Mouse (Mus musculus): ENCODE measurements around the gene Oosp2.

Oosp2 gene

GRCm38 (mm10) chr19:11660459-11660858 lies at the start of gene Oosp2:
Oosp2 (minus strand) TSS chr19:11660559.
- no peak for DNase-seq (ENCODE audit: low spot score in 2 of 2)

GRCm38 (mm10) chr19:11698342-11698741 lies 38.0 kb upstream of the Oosp2 start:
- DNase-seq (ENCODE audit: low spot score in 2 of 2) = no peak

- DNase-seq (ENCODE audit: low spot score in 2 of 2) = no peak
These were observed 36.4 kb upstream of the Oosp2 start, which contains the start of gene Oosp3 for GRCm38 (mm10) chr19:11696755-11697154. Oosp3 (plus strand) TSS chr19:11697055.

- DNase-seq (ENCODE audit: low spot score in 2 of 2) = no peak
These were observed 31.1 kb upstream of the Oosp2 start for GRCm38 (mm10) chr19:11691454-11691853.

GRCm38 (mm10) chr19:11690839-11691238 lies 30.5 kb upstream of the Oosp2 start, which contains the start of gene Oosp1:
Oosp1 (minus strand) TSS chr19:11691150.
- DNase-seq (ENCODE audit: low spot score in 2 of 2) = no peak

GRCm38 (mm10) chr19:11661562-11661961 lies 1.2 kb upstream of the Oosp2 start:
- no peak for DNase-seq (ENCODE audit: low spot score in 2 of 2)

GRCm38 (mm10) chr19:11659142-11659541 lies 1.2 kb downstream of the Oosp2 start:
- no peak for DNase-seq (ENCODE audit: low spot score in 2 of 2)

- no peak for DNase-seq (ENCODE audit: low spot score in 2 of 2)
These were observed 10.8 kb downstream of the Oosp2 start for GRCm38 (mm10) chr19:11649564-11649963.

- no peak for DNase-seq (ENCODE audit: low spot score in 2 of 2)
These were observed 14.2 kb downstream of the Oosp2 start for GRCm38 (mm10) chr19:11646166-11646565.

- no peak for DNase-seq (ENCODE audit: low spot score in 2 of 2)
These were observed 19.6 kb downstream of the Oosp2 start, which contains the start of gene Ms4a3 for GRCm38 (mm10) chr19:11640732-11641131. Ms4a3 (minus strand) TSS chr19:11640851.

GRCm38 (mm10) chr19:11639038-11639437 lies 21.3 kb downstream of the Oosp2 start:
- no peak for DNase-seq (ENCODE audit: low spot score in 2 of 2)

GRCm38 (mm10) chr19:11635572-11635971 lies 24.8 kb downstream of the Oosp2 start:
- no peak for DNase-seq (ENCODE audit: low spot score in 2 of 2)

- no peak for DNase-seq (ENCODE audit: low spot score in 2 of 2)
These were observed 26.0 kb downstream of the Oosp2 start for GRCm38 (mm10) chr19:11634330-11634729.

GRCm38 (mm10) chr19:11633732-11634131 lies 26.6 kb downstream of the Oosp2 start:
- no peak for DNase-seq (ENCODE audit: low spot score in 2 of 2)

- DNase-seq (ENCODE audit: low spot score in 2 of 2) = no peak
These were observed 35.1 kb downstream of the Oosp2 start for GRCm38 (mm10) chr19:11625231-11625630.

- DNase-seq (ENCODE audit: low spot score in 2 of 2) = no peak
These were observed 35.6 kb downstream of the Oosp2 start for GRCm38 (mm10) chr19:11624800-11625199.

GRCm38 (mm10) chr19:11623551-11623950 lies 36.8 kb downstream of the Oosp2 start, which contains the start of gene Ms4a2:
Ms4a2 (minus strand) TSS chr19:11623719.
- DNase-seq (ENCODE audit: low spot score in 2 of 2) = no peak

GRCm38 (mm10) chr19:11617983-11618382 lies 42.4 kb downstream of the Oosp2 start:
- DNase-seq (ENCODE audit: low spot score in 2 of 2) = no peak

GRCm38 (mm10) chr19:11614805-11615204 lies 45.6 kb downstream of the Oosp2 start:
- no peak for DNase-seq (ENCODE audit: low spot score in 2 of 2)

GRCm38 (mm10) chr19:11613776-11614443 lies 46.4 kb downstream of the Oosp2 start:
- DNase-seq (ENCODE audit: low spot score in 2 of 2) = no peak

GRCm38 (mm10) chr19:11613084-11613483 lies 47.3 kb downstream of the Oosp2 start:
- DNase-seq (ENCODE audit: low spot score in 2 of 2) = no peak

- DNase-seq (ENCODE audit: low spot score in 2 of 2) = no peak
These were observed 48.1 kb downstream of the Oosp2 start for GRCm38 (mm10) chr19:11612293-11612692.

- DNase-seq (ENCODE audit: low spot score in 2 of 2) = peak in 1 of 2 experiments; percentile 9
These were observed 48.8 kb downstream of the Oosp2 start for GRCm38 (mm10) chr19:11611541-11611945.

- DNase-seq (ENCODE audit: low spot score in 2 of 2) = peak; percentile 34 to 39
These were observed 52.2 kb downstream of the Oosp2 start for GRCm38 (mm10) chr19:11608172-11608571.
